Mouse (Mus musculus) heart, postnatal 25 days (tissue): ENCODE results near the gene Gm29609. TPM values are rescaled to one million over a fixed set of nuclear protein-coding genes. Genes with fewer than 3 reads are reported as not detected.

Source experiments
- DNase-seq: peaks from one replicate; pipeline ENCODE4 v3.0.0; 2022; ENCODE audit warnings: low spot score
- intact Hi-C: fragments of 180-260 bp; cut with DNase I; formaldehyde crosslinking; loops from one replicate; pipeline ENCODE4 v1.15.1; 2025
- total RNA-seq, 2 experiments: library from RNA; stranded (reverse); gene quantifications; 2 replicates each; pipeline ENCODE4 v1.2.3; 2021

Gm29609 gene
- total RNA-seq, 2 experiments from 2014 or later: 0.23 to 0.28 TPM

DNA sequence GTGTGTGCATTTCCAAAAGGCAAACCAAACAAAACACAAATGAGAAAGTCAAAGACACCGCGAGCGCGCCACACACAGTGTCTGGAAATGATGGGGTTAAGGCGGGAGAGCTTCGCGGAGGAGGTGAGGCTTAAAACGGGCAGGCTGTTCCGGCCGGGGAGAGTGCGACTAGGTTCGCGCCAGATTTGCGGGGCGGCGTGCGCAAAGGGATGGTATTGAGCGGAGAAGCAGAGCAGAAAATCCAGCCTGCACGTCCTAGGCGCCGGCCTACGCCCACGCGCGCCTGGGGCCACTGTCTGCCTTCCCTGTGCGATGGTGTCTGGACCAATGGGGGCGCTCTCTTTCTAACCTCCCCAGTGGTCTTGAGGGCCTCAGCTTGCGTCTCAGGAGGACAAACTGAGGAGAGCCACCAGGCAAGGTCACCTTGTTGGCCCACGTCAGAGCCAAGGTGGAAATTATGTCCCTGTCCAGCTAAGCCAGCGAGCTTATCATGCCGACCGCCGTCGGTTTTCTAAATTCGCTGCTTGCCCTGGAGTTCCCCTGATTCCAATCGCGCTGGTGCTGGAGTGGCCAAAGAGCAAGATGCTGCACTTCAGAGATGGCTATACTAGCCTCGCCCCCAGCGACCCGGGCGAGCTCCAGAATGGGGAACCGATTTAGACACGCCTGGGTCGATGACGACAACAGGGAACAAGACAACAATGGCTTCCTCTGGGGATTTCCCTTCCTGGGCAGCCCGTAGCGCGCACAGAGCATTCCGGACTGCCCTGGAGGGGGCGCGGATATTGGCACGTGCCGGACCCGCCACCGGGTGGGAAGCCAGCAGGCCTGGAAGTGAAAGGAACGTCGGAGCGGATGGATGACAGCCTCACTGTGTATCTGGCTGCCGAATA is 84.7 kb downstream of the Gm29609 start:
- intact Hi-C loops: no loop called here

More for the DNA sequence above, 84.7 kb downstream of the Gm29609 start:
- DNase-seq: peak; percentile 49

Other genes with a start within 250 kb of the Gm29609 start
- under 1 TPM; 0.39 to 0.53 TPM for gene Cgref1, start 234.3 kb downstream of the Gm29609 start, total RNA-seq
- gene Preb, start 219.6 kb downstream of the Gm29609 start, total RNA-seq: 10 to 100 TPM; 79.3 to 82.9 TPM
- gene Tcf23, start 211.2 kb downstream of the Gm29609 start, total RNA-seq: under 1 TPM; 0.45 to 0.75 TPM
- 10 to 100 TPM; 44.1 to 47.0 TPM for gene Atraid, start 131.6 kb downstream of the Gm29609 start, total RNA-seq
- gene Slc5a6, start 131.0 kb downstream of the Gm29609 start, total RNA-seq: 10 to 100 TPM in 1 of 2 experiments, 1 to 10 TPM in 1; 9.9 to 10.5 TPM
- 10 to 100 TPM; 14.4 to 15.5 TPM for gene Cad, start 125.1 kb downstream of the Gm29609 start, total RNA-seq
- gene Dnajc5g, start 73.6 kb downstream of the Gm29609 start, total RNA-seq: not detected
- gene Slc30a3, start 71.7 kb downstream of the Gm29609 start, total RNA-seq: not detected
- gene Trim54, start 63.2 kb downstream of the Gm29609 start, total RNA-seq: 100 to 1,000 TPM; 183 to 212 TPM
- not detected for gene Ucn, start 41.1 kb downstream of the Gm29609 start, total RNA-seq
- 10 to 100 TPM; 55.1 to 55.5 TPM for gene Mpv17, start 25.7 kb downstream of the Gm29609 start, total RNA-seq
- gene Gtf3c2, start 233 bp upstream of the Gm29609 start, total RNA-seq: 10 to 100 TPM; 32.0 to 35.8 TPM
- 10 to 100 TPM; 61.3 to 62.5 TPM for gene Snx17, start 13.3 kb upstream of the Gm29609 start, total RNA-seq
- gene Eif2b4, start 13.5 kb upstream of the Gm29609 start, total RNA-seq: 10 to 100 TPM; 51.6 to 55.5 TPM
- gene Zfp513, start 22.4 kb upstream of the Gm29609 start, total RNA-seq: 1 to 10 TPM; 7.3 to 8.1 TPM
- gene Ppm1g, start 40.8 kb upstream of the Gm29609 start, total RNA-seq: 10 to 100 TPM; 58.5 to 61.7 TPM
- gene Nrbp1, start 61.0 kb upstream of the Gm29609 start, total RNA-seq: 10 to 100 TPM; 74.3 to 80.5 TPM
- not detected for gene Gm9970, start 61.3 kb upstream of the Gm29609 start, total RNA-seq
- gene Krtcap3, start 71.8 kb upstream of the Gm29609 start, total RNA-seq: 1 to 10 TPM; 1.3 to 1.7 TPM
- 10 to 100 TPM; 39.7 to 41.8 TPM for gene Ift172, start 111.2 kb upstream of the Gm29609 start, total RNA-seq
- gene Fndc4, start 116.2 kb upstream of the Gm29609 start, total RNA-seq: 1 to 10 TPM; 3.6 to 4.1 TPM
- gene Gckr, start 117.5 kb upstream of the Gm29609 start, total RNA-seq: not detected